Mouse (Mus musculus) heart, postnatal 0 days (tissue): ENCODE measurements around the gene AC124108.1. TPM values are rescaled to one million over a fixed set of nuclear protein-coding genes. Genes with fewer than 3 reads are reported as not detected.

Source experiments
- ATAC-seq: fragments of 200-750 bp; cut with Nextera tagmentation; 2 replicates; pipeline ENCODE4 v1.8.0; 2017; ENCODE audit warnings: low read depth, moderate number of reproducible peaks, moderate library complexity; ENCODE audit not compliant: insufficient read depth
- DNase-seq: peaks from one replicate; pipeline ENCODE4 v3.0.0-alpha.2; 2016; ENCODE audit warnings: low spot score
- H3K27ac ChIP-seq: fragments of 300-500 bp; sonication (generic); 2 replicates; pipeline ENCODE4 v1.5.1; 2014; ENCODE audit warnings: low read depth, mild to moderate bottlenecking
- H3K27me3 ChIP-seq: fragments of 300-500 bp; sonication (generic); 2 replicates; pipeline ENCODE4 v1.6.1; 2014; ENCODE audit warnings: low read length, mixed read lengths; ENCODE audit not compliant: control insufficient read depth, insufficient read depth
- H3K36me3 ChIP-seq: fragments of 300-500 bp; sonication (generic); replicated peaks from 2 replicates; pipeline ENCODE4 v1.6.1; 2014; ENCODE audit warnings: low read length, mixed read lengths; ENCODE audit not compliant: control insufficient read depth, insufficient read depth
- H3K4me1 ChIP-seq: fragments of 300-500 bp; sonication (generic); 2 replicates; pipeline ENCODE4 v1.6.1; 2014; ENCODE audit warnings: antibody characterized with exemption; ENCODE audit not compliant: control insufficient read depth, insufficient read depth
- H3K4me2 ChIP-seq: fragments of 300-500 bp; sonication (generic); 2 replicates; pipeline ENCODE4 v1.6.1; 2014; ENCODE audit warnings: low read depth, mild to moderate bottlenecking, low read length, moderate library complexity
- H3K4me3 ChIP-seq: fragments of 300-500 bp; sonication (generic); 2 replicates; pipeline ENCODE4 v1.5.1; 2014; ENCODE audit warnings: low read depth, low read length
- H3K9ac ChIP-seq: fragments of 300-500 bp; sonication (generic); replicated peaks from 2 replicates; pipeline ENCODE4 v1.6.1; 2014; ENCODE audit warnings: low read depth, low read length, mixed read lengths
- H3K9me3 ChIP-seq: fragments of 300-500 bp; sonication (generic); replicated peaks from 2 replicates; pipeline ENCODE4 v1.6.1; 2016; ENCODE audit warnings: low read length; ENCODE audit not compliant: control insufficient read depth
- CTCF ChIP-seq: IDR thresholded peaks from 2 replicates; pipeline ENCODE4 v1.5.1; 2016; ENCODE audit warnings: antibody characterized with exemption, control low read depth, low read depth
- EP300 ChIP-seq: IDR thresholded peaks from 2 replicates; pipeline ENCODE4 v1.6.1; 2016; ENCODE audit warnings: antibody characterized with exemption, low read depth
- WGBS: fragments of 180-500 bp; shearing (Covaris S2); extraction: QIAGEN DNeasy Blood & Tissue Kit; methylation state at CpG from one replicate; pipeline ENCODE4 v1.1.7; 2014; 5-methylcytosine and 5-hydroxymethylcytosine counted together
- polyA plus RNA-seq: library from polyadenylated mRNA; unstranded; fragments of >200 nt; fragmentation: Nextera tagmentation; extraction: Ambion mirVana; gene quantifications from 2 replicates; pipeline ENCODE4 v1.2.1, GENCODE M21; 2015
- total RNA-seq: library from RNA; depleted of rRNA; stranded (reverse); fragments of >200 nt; gene quantifications from 2 replicates; pipeline ENCODE4 v1.2.3, GENCODE M21; 2014; ENCODE audit warnings: low replicate concordance

Gene AC124108.1
- total and polyA plus RNA-seq, 2 experiments from 2014 or later = not detected

DNA sequence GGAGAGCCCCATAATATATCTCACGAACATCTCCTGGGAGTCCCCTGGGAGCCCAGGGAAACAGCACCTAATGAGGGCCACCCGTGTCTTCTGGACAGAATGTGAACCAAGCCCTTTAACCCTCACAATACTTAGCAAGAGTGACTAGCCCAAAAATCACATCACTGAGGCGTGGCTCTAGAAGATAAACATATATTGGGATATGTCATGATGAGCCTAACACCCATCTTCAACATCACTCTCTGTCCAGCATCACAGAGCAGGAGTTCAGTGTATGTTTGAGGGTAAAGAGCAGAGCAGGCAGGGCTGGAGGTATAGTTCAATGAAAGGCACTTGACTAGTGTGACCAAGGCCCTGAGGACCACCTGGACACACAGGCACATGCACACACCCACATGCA, 38.4 kb downstream of the AC124108.1 start, which contains the start of gene Gm10188:
TSS of gene Gm10188 (minus strand) at position 101 of the 400 bp plus-strand sequence.
- H3K27me3 ChIP-seq = peaks cover 17% of the 10 kb centered on the region; the same call in 1 of the 2 replicates
- H3K9me3 ChIP-seq = no peaks in the 10 kb centered on the region
- no peak within 1 kb of the TSS for H3K27ac ChIP-seq
- no peaks in the 10 kb centered on the region for H3K36me3 ChIP-seq
- 82% methylated on average over 3 of the region's 3 CpGs for WGBS
- DNase-seq (no peak), ATAC-seq (no peak)
- TF ChIP-seq EP300 (no peak), CTCF (no peak)
- no peak within 1 kb of the TSS for H3K4me3 ChIP-seq
- no peak within 1 kb of the TSS for H3K4me2 ChIP-seq
- no peaks in the 10 kb centered on the region for H3K4me1 ChIP-seq
- no peak within 1 kb of the TSS for H3K9ac ChIP-seq

DNA sequence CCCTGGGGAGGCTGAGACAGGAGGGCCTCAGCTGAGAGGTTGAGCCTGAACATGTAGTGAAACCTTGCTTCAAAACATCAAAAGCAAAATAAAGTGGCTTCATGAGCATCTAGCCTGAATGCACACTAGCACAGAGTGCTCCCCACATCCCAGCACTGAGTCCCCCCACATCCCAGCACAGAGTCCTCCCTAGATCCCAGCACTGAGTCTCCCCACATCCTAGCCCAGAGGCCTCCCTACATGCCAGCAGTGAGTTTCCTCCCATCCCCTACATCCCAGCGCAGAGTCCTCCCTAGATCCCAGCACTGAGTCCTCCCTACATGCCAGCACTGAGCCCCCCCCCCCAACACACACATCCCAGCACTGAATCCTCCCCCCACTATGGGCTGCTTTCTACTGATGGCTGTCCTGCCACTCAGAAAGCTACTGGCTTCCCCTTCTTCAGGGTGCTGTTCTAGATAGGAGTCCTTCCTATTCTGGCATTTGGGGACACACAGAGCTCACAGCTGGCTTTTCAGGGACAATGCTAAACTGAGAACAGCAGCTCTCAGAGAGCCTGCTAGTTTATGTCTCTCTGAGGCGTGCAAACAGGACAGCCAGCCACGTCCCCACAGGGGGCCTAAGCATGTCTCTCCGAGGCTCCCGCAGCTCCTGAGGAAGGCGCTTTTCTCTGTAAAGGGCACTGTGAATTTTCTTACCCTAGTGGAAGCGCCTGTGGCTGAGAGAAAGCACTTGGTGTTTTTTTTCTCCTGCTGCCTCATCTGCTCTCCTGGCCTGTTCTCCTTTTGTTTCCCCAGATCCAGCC, 40.4 kb downstream of the AC124108.1 start:
- no peaks in the 10 kb centered on the region for H3K36me3 ChIP-seq
- peaks cover 29% of the 10 kb centered on the region; the same call in 1 of the 2 replicates for H3K27me3 ChIP-seq
- ATAC-seq = no peak
- no peak overlapping the region for H3K9ac ChIP-seq
- no peak overlapping the region for H3K4me3 ChIP-seq
- TF ChIP-seq CTCF = no peak
- no peak for TF ChIP-seq EP300
- 60% methylated on average over 7 of the region's 7 CpGs for WGBS
- H3K4me2 ChIP-seq = no peak overlapping the region
- H3K4me1 ChIP-seq = no peaks in the 10 kb centered on the region
- DNase-seq = no peak
- no peaks in the 10 kb centered on the region for H3K9me3 ChIP-seq
- H3K27ac ChIP-seq = no peak overlapping the region

DNA sequence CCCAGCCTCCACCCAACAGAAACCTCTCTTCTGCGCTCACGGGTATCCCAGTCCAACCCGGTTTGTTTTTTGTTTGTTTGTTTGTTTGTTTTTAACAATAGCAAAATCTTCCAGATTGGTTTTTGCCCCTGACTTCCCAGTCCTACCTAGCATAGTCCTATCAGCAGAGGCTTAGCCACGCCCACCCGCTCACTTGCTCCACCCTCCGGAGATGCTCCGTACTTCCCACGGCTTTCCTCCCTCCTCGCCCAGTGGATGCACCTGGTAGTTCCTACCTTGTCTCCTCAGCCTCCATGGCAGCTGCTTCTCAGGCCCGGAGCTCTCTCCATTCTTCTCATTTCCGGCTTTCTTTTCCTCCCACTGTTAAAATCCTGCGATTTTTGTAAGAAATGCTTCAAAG, 42.3 kb downstream of the AC124108.1 start:
- Histone ChIP-seq H3K27me3 (peaks cover 29% of the 10 kb centered on the region; the same call in 1 of the 2 replicates), H3K27ac (no peak overlapping the region), H3K9me3 (no peaks in the 10 kb centered on the region), H3K36me3 (no peaks in the 10 kb centered on the region), H3K4me3 (no peak overlapping the region), H3K9ac (no peak overlapping the region), H3K4me2 (no peak overlapping the region), H3K4me1 (no peaks in the 10 kb centered on the region)
- ATAC-seq = no peak
- TF ChIP-seq CTCF (peak; percentile 20; the same call in 1 of the 2 replicates), EP300 (no peak)
- DNase-seq = no peak
- 26% methylated on average over 12 of the region's 12 CpGs for WGBS

DNA sequence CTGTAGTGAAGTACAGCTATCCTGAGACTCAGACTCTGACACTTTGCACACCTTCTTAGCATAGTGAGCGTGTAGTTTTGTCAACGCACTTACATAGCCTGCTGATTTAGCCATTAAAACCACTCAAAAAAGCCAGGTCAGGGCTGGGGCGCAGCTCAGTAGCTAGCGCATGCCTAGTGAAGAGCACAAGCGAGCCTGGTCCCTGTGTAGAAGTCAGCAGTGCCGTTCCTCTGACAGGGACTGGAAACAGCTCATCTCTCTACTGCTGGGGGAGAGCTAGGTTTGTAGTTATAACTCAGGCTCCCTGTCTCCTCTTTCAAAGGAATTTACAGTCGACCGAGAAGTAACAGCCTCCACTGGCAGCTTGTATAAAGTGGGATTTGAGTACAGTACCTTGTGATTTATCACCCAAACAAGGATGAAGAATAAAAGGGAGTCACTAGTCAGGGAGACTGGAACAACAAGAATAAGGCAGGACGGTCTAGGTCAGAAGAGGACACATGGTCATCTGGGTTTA, 43.6 kb downstream of the AC124108.1 start:
- no peaks in the 10 kb centered on the region for H3K4me1 ChIP-seq

DNA sequence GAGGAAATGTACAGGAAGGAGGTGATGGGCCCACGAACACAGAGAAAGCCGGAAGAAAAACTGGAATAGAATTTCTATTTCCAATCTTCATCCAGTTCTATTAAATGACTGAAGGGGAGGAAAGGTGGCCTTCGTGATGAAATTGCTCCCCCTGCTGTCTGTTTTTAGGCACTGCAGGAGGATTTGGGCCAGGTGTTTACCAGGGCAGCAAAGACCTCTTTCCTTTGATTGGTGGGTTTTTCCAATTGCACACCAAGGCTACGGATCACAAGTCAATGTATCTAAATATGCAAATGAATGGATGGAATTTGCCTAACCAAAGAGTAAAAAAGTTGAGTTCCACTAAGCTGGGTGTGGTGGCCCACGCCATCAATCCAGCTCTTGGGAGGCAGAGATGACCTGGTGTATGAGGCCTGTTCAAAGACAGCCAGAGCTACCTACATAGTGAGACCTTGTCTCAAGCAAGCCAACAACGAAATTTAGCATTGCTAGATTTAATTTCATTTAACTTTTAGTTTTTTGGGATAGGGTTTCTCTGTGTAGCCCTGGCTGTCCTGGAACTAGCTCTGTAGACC, 46.4 kb downstream of the AC124108.1 start:
- ATAC-seq (no peak), DNase-seq (peak; percentile 57)
- H3K9ac ChIP-seq = no peak overlapping the region
- WGBS = 17% methylated on average over 6 of the region's 6 CpGs
- peaks cover 29% of the 10 kb centered on the region; the same call in 1 of the 2 replicates for H3K27me3 ChIP-seq
- H3K27ac ChIP-seq = no peak overlapping the region
- H3K4me2 ChIP-seq = no peak overlapping the region
- H3K36me3 ChIP-seq = no peaks in the 10 kb centered on the region
- no peaks in the 10 kb centered on the region for H3K4me1 ChIP-seq
- TF ChIP-seq CTCF (peak; percentile 88), EP300 (no peak)
- no peak overlapping the region for H3K4me3 ChIP-seq
- no peaks in the 10 kb centered on the region for H3K9me3 ChIP-seq

More for the DNA sequence above, 43.6 kb downstream of the AC124108.1 start:
- no peaks in the 10 kb centered on the region for H3K36me3 ChIP-seq
- 55% methylated on average over 9 of the region's 9 CpGs for WGBS
- H3K27ac ChIP-seq = no peak overlapping the region
- H3K27me3 ChIP-seq = peaks cover 29% of the 10 kb centered on the region; the same call in 1 of the 2 replicates
- DNase-seq (no peak), ATAC-seq (no peak)
- no peak overlapping the region for H3K4me3 ChIP-seq
- TF ChIP-seq EP300 = no peak
- no peak overlapping the region for H3K4me2 ChIP-seq
- H3K9ac ChIP-seq = no peak overlapping the region
- H3K9me3 ChIP-seq = no peaks in the 10 kb centered on the region
